ENCODE assay signal across 13 mouse cellular contexts in the genomic region with DNA sequence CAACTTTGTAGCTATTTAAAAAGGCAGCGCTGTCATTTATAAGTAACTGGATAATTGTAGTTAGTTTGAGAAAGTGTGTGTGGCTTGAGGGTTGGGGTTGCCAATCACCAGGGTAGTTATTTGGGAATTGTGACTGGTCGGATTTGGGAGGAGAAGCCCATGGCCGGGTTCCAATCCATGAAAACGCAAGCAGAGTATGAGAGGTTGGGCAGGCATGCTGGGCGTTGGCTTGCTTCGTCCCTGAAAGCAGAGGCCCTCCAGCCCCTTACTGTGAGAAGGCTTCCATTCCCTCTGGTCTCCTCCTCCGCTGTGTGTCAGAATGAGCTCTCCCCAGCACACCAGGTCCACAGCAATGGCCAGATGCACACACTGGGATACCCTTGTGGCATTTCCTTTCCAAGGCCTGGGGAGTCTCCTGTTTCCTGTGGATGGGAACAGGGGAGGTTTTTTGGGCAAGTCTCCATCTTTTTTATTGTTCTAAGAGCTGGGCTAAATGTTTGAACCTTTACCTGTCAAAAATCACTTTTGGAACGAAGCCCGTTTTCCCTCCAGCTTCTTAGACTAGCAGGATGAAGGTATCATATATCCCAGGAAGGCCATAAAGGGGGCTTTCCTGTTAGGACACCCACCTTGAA. TPM values are rescaled to one million over a fixed set of nuclear protein-coding genes. Genes with fewer than 3 reads are reported as not detected.
DNase-seq lines count a peak whose midpoint lies in the region; ATAC-seq and TF ChIP-seq lines count a peak whose summit lies in the region.
"Had no signal": no experiment of that assay in that cellular context is flagged by ENCODE, and none has a peak within 500 bp of the region (broad histone marks: within the 10 kb centered on the region; RNA-seq: fewer than 3 reads in every experiment).

No protein-coding gene starts in this region.

- DNase-seq in gastrocnemius, adult 2 months, result peak; percentile 36
- DNase-seq in gastrocnemius, postnatal 10 days, result no peak
- peak; percentile 34 to 54 for DNase-seq in cerebellum, postnatal 25 days
- peak; percentile 24 to 34 for DNase-seq in kidney, postnatal 4 days
- DNase-seq in layer of hippocampus, adult 8-10 months (ENCODE audit: low spot score in 2 of 2), result no peak
- DNase-seq in frontal cortex, postnatal 10 days (ENCODE audit: low spot score in 2 of 2), result no peak
- DNase-seq in embryo, embryonic 10 days (ENCODE audit: low spot score), result no peak
- DNase-seq: right cerebral cortex, postnatal 25 days; thymus, postnatal 14 days had no signal

- peaks cover 9% of the 10 kb centered on the region; the same call in 1 of the 2 replicates for H3K36me3 ChIP-seq in heart, embryonic 14.5 days (ENCODE audit: control insufficient read depth, insufficient read depth, low read length)
- H3K36me3 ChIP-seq: hindbrain, embryonic 12.5 days; liver, embryonic 15.5 days had no signal

- peaks cover 16 to 18% of the 10 kb centered on the region in 2 experiments for H3K4me1 ChIP-seq in heart, embryonic 14.5 days (ENCODE audit: control insufficient read depth in 2 of 2, insufficient read depth in 2 of 2, low read length in 2 of 2)
- H3K4me1 ChIP-seq: hindbrain, embryonic 12.5 days had no signal

- no peaks in the 10 kb centered on the region for H3K9me3 ChIP-seq in heart, embryonic 14.5 days (ENCODE audit: control insufficient read depth, low read length)
- H3K9me3 ChIP-seq: hindbrain, embryonic 12.5 days; liver, embryonic 15.5 days; neural tube, embryonic 13.5 days had no signal

- no peak overlapping the region for H3K4me3 ChIP-seq in gastrocnemius, adult 2 months
- no peak overlapping the region for H3K4me3 ChIP-seq in heart, embryonic 14.5 days (ENCODE audit: control insufficient read depth in 1 of 2, insufficient read depth in 1 of 2, low read depth in 1 of 2, low read length in 2 of 2)
- H3K4me3 ChIP-seq: hindbrain, embryonic 12.5 days; liver, embryonic 15.5 days; neural tube, embryonic 13.5 days had no signal

- no peak for TF ChIP-seq CTCF in gastrocnemius, adult 2 months (IDR thresholded peaks at IDR 0.05)

- no peak overlapping the region for H3K4me2 ChIP-seq in heart, embryonic 14.5 days (ENCODE audit: low read length)
- H3K4me2 ChIP-seq: hindbrain, embryonic 12.5 days; liver, embryonic 15.5 days; neural tube, embryonic 13.5 days had no signal

- 0 out of 2 replicates have a peak, but pooled peaks have one; percentile 23 for ATAC-seq in heart, embryonic 14.5 days (ENCODE audit: insufficient number of reproducible peaks, insufficient read depth, low FRiP score, low read depth)

- H3K27me3 ChIP-seq in heart, embryonic 14.5 days (ENCODE audit: control insufficient read depth, insufficient read depth, low read length), result no peaks in the 10 kb centered on the region
- H3K27me3 ChIP-seq: hindbrain, embryonic 12.5 days; liver, embryonic 15.5 days; neural tube, embryonic 13.5 days had no signal

- whole genome bisulfite sequencing in heart, embryonic 14.5 days, result 54% methylated on average over 9 of the region's 9 CpGs

- H3K27ac ChIP-seq in gastrocnemius, adult 2 months, result peak overlapping the region; percentile 58; the same call in 1 of the 2 replicates
- peak overlapping the region in 1 of 2 experiments; percentile 10; a peak in 1 of 4 replicates for H3K27ac ChIP-seq in heart, embryonic 14.5 days (replicated peaks in 1 of 2; ENCODE audit: control insufficient read depth in 1 of 2, insufficient read depth in 1 of 2, low read depth in 2 of 2, low read length in 2 of 2)
- H3K27ac ChIP-seq: hindbrain, embryonic 12.5 days; liver, embryonic 15.5 days; neural tube, embryonic 13.5 days had no signal

- intact Hi-C loops in gastrocnemius, adult 2 months (cut with DNase I), result loop anchor here (10.0 kb wide), 1 partner anchor 61 kb away; no protein-coding TSS in a partner anchor

- 0 out of 2 replicates have a peak overlapping the region, but pooled peaks have one; percentile 21 for H3K9ac ChIP-seq in heart, embryonic 14.5 days (ENCODE audit: low read length)
- H3K9ac ChIP-seq: hindbrain, embryonic 12.5 days; liver, embryonic 15.5 days; neural tube, embryonic 13.5 days had no signal

RNA-seq across cellular contexts. Expression of gene Flnb, which starts 46.2 kb away (rescaled TPM):
- 10 to 100 TPM in 1 of 2 experiments, 1 to 10 TPM in 1; 6.0 to 11.0 TPM for total RNA-seq in gastrocnemius, adult 2 months (2021)
- total RNA-seq in gastrocnemius, postnatal 10 days (2021), result 10 to 100 TPM; 29.5 to 30.8 TPM
- 10.0 and 11.2 TPM in 2 replicates for polyA plus RNA-seq in heart, embryonic 14.5 days (2014; fragmentation: Nextera tagmentation; extraction: Ambion mirVana)
- 10 to 100 TPM; 61.3 to 89.9 (median 77.8) TPM for total RNA-seq in layer of hippocampus, adult 8-10 months (2022)

Comparison
In these comparisons a context has a peak if more than half of its experiments do, and no peak if none do; other contexts are left out.
1. DNase-seq: peak in gastrocnemius, adult 2 months (single experiment), cerebellum, postnatal 25 days (2 of 2) and kidney, postnatal 4 days (2 of 2); none in gastrocnemius, postnatal 10 days (single experiment), layer of hippocampus, adult 8-10 months (0 of 2), frontal cortex, postnatal 10 days (0 of 2) and embryo, embryonic 10 days (single experiment).